Mouse (Mus musculus) embryonic facial prominence, embryonic 14.5 days (tissue): ENCODE results near the gene Acsl1. TPM values are rescaled to one million over a fixed set of nuclear protein-coding genes. Genes with fewer than 3 reads are reported as not detected.

Experiments used
- ATAC-seq: fragments of 200-750 bp; cut with Nextera tagmentation; 2 replicates; pipeline ENCODE4 v1.8.0; 2017; ENCODE audit warnings: low read depth, moderate number of reproducible peaks, moderate TSS enrichment
- DNase-seq: peaks from one replicate; pipeline ENCODE4 v3.0.0-alpha.2; 2015; ENCODE audit warnings: low spot score
- H3K27ac ChIP-seq: fragments of 300-500 bp; sonication (generic); replicated peaks from 2 replicates; pipeline ENCODE4 v1.5.1; 2014; ENCODE audit warnings: low read depth, mild to moderate bottlenecking, low read length, moderate library complexity
- H3K27me3 ChIP-seq: fragments of 300-500 bp; sonication (generic); replicated peaks from 2 replicates; pipeline ENCODE4 v1.6.1; 2014; ENCODE audit warnings: low read length; ENCODE audit not compliant: control insufficient read depth, insufficient read depth
- H3K36me3 ChIP-seq: fragments of 300-500 bp; sonication (generic); 2 replicates; pipeline ENCODE4 v1.6.1; 2014; ENCODE audit warnings: low read length, mixed read lengths; ENCODE audit not compliant: control insufficient read depth, insufficient read depth
- H3K4me1 ChIP-seq: fragments of 300-500 bp; sonication (generic); 2 replicates; pipeline ENCODE4 v1.6.1; 2014; ENCODE audit warnings: antibody characterized with exemption, low read length; ENCODE audit not compliant: control insufficient read depth, insufficient read depth
- H3K4me2 ChIP-seq: fragments of 300-500 bp; sonication (generic); 2 replicates; pipeline ENCODE4 v1.6.1; 2014; ENCODE audit warnings: low read depth, mild to moderate bottlenecking, low read length, moderate library complexity, mixed read lengths
- H3K4me3 ChIP-seq: fragments of 300-500 bp; sonication (generic); 2 replicates; pipeline ENCODE4 v1.5.1; 2014; ENCODE audit warnings: low read depth, mild to moderate bottlenecking, low read length
- H3K9ac ChIP-seq: fragments of 300-500 bp; sonication (generic); 2 replicates; pipeline ENCODE4 v1.6.1; 2014; ENCODE audit warnings: low read depth, mild to moderate bottlenecking, low read length, moderate library complexity, mixed read lengths
- H3K9me3 ChIP-seq: fragments of 300-500 bp; sonication (generic); 2 replicates; pipeline ENCODE4 v1.6.1; 2016; ENCODE audit warnings: low read length; ENCODE audit not compliant: control insufficient read depth
- WGBS: fragments of 180-500 bp; shearing (Covaris S2); extraction: QIAGEN DNeasy Blood & Tissue Kit; methylation state at CpG from one replicate; pipeline ENCODE4 v1.1.7; 2014; 5-methylcytosine and 5-hydroxymethylcytosine counted together
- polyA plus RNA-seq: library from polyadenylated mRNA; unstranded; fragments of >200 nt; fragmentation: Nextera tagmentation; extraction: Ambion mirVana; gene quantifications from 2 replicates; pipeline ENCODE4 v1.2.1, GENCODE M21; 2014

Gene Acsl1
- polyA plus RNA-seq, 1 experiment from 2014 or later: 33.9 TPM

- H3K4me1 ChIP-seq: no peaks in the 10 kb centered on the region
- DNase-seq (peak; percentile 29), ATAC-seq (no peak)
- WGBS: 43% methylated on average over 12 of the region's 12 CpGs
- no peak overlapping the region for H3K27ac ChIP-seq
- H3K9ac ChIP-seq: no peak overlapping the region
- no peaks in the 10 kb centered on the region for H3K27me3 ChIP-seq
- H3K36me3 ChIP-seq: no peaks in the 10 kb centered on the region
- H3K9me3 ChIP-seq: no peaks in the 10 kb centered on the region
- H3K4me3 ChIP-seq: no peak overlapping the region
- H3K4me2 ChIP-seq: no peak overlapping the region
Observed at GRCm38 (mm10) chr8:46445964-46446915, 24.6 kb upstream of the Acsl1 start.

GRCm38 (mm10) chr8:46447334-46447733 is 23.5 kb upstream of the Acsl1 start:
- no peak overlapping the region for H3K9ac ChIP-seq
- ATAC-seq (no peak), DNase-seq (no peak)
- H3K27ac ChIP-seq: no peak overlapping the region
- H3K4me3 ChIP-seq: no peak overlapping the region
- H3K4me1 ChIP-seq: no peaks in the 10 kb centered on the region
- H3K36me3 ChIP-seq: no peaks in the 10 kb centered on the region
- no peaks in the 10 kb centered on the region for H3K27me3 ChIP-seq
- H3K4me2 ChIP-seq: no peak overlapping the region
- no peaks in the 10 kb centered on the region for H3K9me3 ChIP-seq
- WGBS: 79% methylated on average over 6 of the region's 6 CpGs

- 74% methylated on average over 5 of the region's 5 CpGs for WGBS
- no peaks in the 10 kb centered on the region for H3K27me3 ChIP-seq
- H3K4me3 ChIP-seq: no peak overlapping the region
- no peak overlapping the region for H3K9ac ChIP-seq
- H3K36me3 ChIP-seq: no peaks in the 10 kb centered on the region
- no peaks in the 10 kb centered on the region; the same call in 1 of the 2 replicates for H3K9me3 ChIP-seq
- ATAC-seq: no peak
- H3K4me2 ChIP-seq: no peak overlapping the region
- no peak for DNase-seq
- no peak overlapping the region for H3K27ac ChIP-seq
- H3K4me1 ChIP-seq: no peaks in the 10 kb centered on the region
Observed at GRCm38 (mm10) chr8:46448606-46449005, 22.2 kb upstream of the Acsl1 start.

GRCm38 (mm10) chr8:46449063-46449462 is 21.8 kb upstream of the Acsl1 start:
- no peaks in the 10 kb centered on the region for H3K36me3 ChIP-seq
- no peak overlapping the region for H3K4me2 ChIP-seq
- no peak overlapping the region for H3K27ac ChIP-seq
- peaks cover 3% of the 10 kb centered on the region for H3K9me3 ChIP-seq
- no peak overlapping the region for H3K9ac ChIP-seq
- ATAC-seq: no peak
- DNase-seq: no peak
- no peak overlapping the region for H3K4me3 ChIP-seq
- 72% methylated on average over 4 of the region's 4 CpGs for WGBS
- no peaks in the 10 kb centered on the region for H3K4me1 ChIP-seq
- no peaks in the 10 kb centered on the region for H3K27me3 ChIP-seq

- H3K9me3 ChIP-seq: peaks cover 9% of the 10 kb centered on the region
- no peak overlapping the region for H3K27ac ChIP-seq
- no peaks in the 10 kb centered on the region for H3K4me1 ChIP-seq
- 70% methylated on average over 8 of the region's 8 CpGs for WGBS
- H3K4me3 ChIP-seq: no peak overlapping the region
- DNase-seq (no peak), ATAC-seq (peak; percentile 74)
- no peak overlapping the region for H3K9ac ChIP-seq
- no peaks in the 10 kb centered on the region for H3K36me3 ChIP-seq
- no peak overlapping the region for H3K4me2 ChIP-seq
- H3K27me3 ChIP-seq: no peaks in the 10 kb centered on the region
Observed at GRCm38 (mm10) chr8:46449723-46450251, 21.1 kb upstream of the Acsl1 start.

- H3K27me3 ChIP-seq: no peaks in the 10 kb centered on the region
Observed at GRCm38 (mm10) chr8:46458215-46458811, 12.5 kb upstream of the Acsl1 start.

GRCm38 (mm10) chr8:46468400-46468799 is 2.4 kb upstream of the Acsl1 start:
- Histone ChIP-seq H3K27ac (no peak overlapping the region), H3K9me3 (no peaks in the 10 kb centered on the region), H3K36me3 (no peaks in the 10 kb centered on the region), H3K4me1 (no peaks in the 10 kb centered on the region), H3K27me3 (no peaks in the 10 kb centered on the region), H3K4me3 (no peak overlapping the region), H3K9ac (no peak overlapping the region), H3K4me2 (no peak overlapping the region)
- ATAC-seq (no peak), DNase-seq (no peak)
- 86% methylated on average over 2 of the region's 2 CpGs for WGBS

More at GRCm38 (mm10) chr8:46458215-46458811, 12.5 kb upstream of the Acsl1 start:
- H3K36me3 ChIP-seq: no peaks in the 10 kb centered on the region
- no peak overlapping the region for H3K9ac ChIP-seq
- no peak overlapping the region for H3K27ac ChIP-seq
- no peaks in the 10 kb centered on the region for H3K4me1 ChIP-seq
- H3K4me2 ChIP-seq: no peak overlapping the region
- no peak overlapping the region for H3K4me3 ChIP-seq
- DNase-seq (no peak), ATAC-seq (no peak)
- H3K9me3 ChIP-seq: peaks cover 9% of the 10 kb centered on the region
- WGBS: 78% methylated on average over 6 of the region's 6 CpGs

GRCm38 (mm10) chr8:46469071-46469769 is 1.6 kb upstream of the Acsl1 start:
- Histone ChIP-seq H3K27me3 (no peaks in the 10 kb centered on the region), H3K27ac (no peak overlapping the region), H3K4me1 (no peaks in the 10 kb centered on the region), H3K4me3 (no peak overlapping the region), H3K36me3 (no peaks in the 10 kb centered on the region), H3K9ac (no peak overlapping the region), H3K9me3 (no peaks in the 10 kb centered on the region), H3K4me2 (no peak overlapping the region)
- ATAC-seq: no peak
- DNase-seq: no peak
- 92% methylated on average over 8 of the region's 8 CpGs for WGBS
